Mouse (Mus musculus): ENCODE data around the gene Atp1b1.

DNA sequence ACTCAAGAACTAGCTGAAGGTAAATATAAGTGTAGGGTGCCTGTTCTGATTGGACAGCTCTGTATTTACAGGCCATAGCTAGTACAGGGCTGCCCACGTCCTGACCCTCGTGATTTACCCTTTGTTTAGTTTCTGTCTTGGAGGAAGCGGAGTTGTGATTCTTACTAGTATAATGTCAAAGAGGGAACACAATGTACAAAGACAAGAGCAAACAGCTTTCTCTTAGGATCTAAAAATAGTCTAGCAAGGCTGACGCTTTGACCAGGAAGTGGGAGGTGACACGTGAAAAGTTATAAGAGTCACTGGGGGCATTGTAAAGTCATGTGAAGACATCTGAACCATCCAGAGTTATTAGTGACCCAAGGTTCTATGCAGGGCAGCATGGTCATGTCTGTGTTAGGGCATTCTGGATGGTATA is 52.8 kb downstream of the Atp1b1 start:
- TF ChIP-seq POLR2A (IDR thresholded peaks at IDR 0.05; ENCODE audit: borderline replicate concordance, low read depth, low read length) (no peak), CTCF (IDR thresholded peaks at IDR 0.05; ENCODE audit: low read depth, low read length) (no peak)
